Mouse (Mus musculus) E14TG2a.4 (cell line): ENCODE results near the gene Mogs.

Experiments used
- CTCF ChIP-seq: conservative IDR thresholded peaks from 2 replicates; pipeline ENCODE4 v1.5.1; 2014; ENCODE audit warnings: low read length
- NANOG ChIP-seq: IDR thresholded peaks from 2 replicates; pipeline ENCODE4 v1.6.1; 2014; ENCODE audit warnings: borderline replicate concordance, low read length, mixed read lengths

GRCm38 (mm10) chr6:83155552-83156238 lies 40.4 kb downstream of the Mogs start:
- TF ChIP-seq CTCF (no peak), NANOG (no peak)
